Mouse (Mus musculus) hindbrain, embryonic 13.5 days (tissue): Measurements from ENCODE around the gene Nxpe3. TPM values are rescaled to one million over a fixed set of nuclear protein-coding genes. Genes with fewer than 3 reads are reported as not detected.

ENCODE experiments used
- ATAC-seq: fragments of 200-750 bp; cut with Nextera tagmentation; 2 replicates; pipeline ENCODE4 v1.8.0; 2017; ENCODE audit warnings: moderate TSS enrichment; ENCODE audit not compliant: low FRiP score
- H3K27ac ChIP-seq: fragments of 300-500 bp; sonication (generic); 2 replicates; pipeline ENCODE4 v1.5.1; 2015; ENCODE audit warnings: inconsistent platforms, mild to moderate bottlenecking, moderate library complexity
- H3K27me3 ChIP-seq: fragments of 300-500 bp; sonication (generic); 2 replicates; pipeline ENCODE4 v1.6.1; 2015; ENCODE audit warnings: mild to moderate bottlenecking, inconsistent platforms
- H3K36me3 ChIP-seq: fragments of 300-500 bp; sonication (generic); 2 replicates; pipeline ENCODE4 v1.6.1; 2015; ENCODE audit warnings: mild to moderate bottlenecking, inconsistent platforms
- H3K4me1 ChIP-seq: fragments of 300-500 bp; sonication (generic); replicated peaks from 2 replicates; pipeline ENCODE4 v1.6.1; 2015; ENCODE audit warnings: inconsistent platforms
- H3K4me2 ChIP-seq: fragments of 300-500 bp; sonication (generic); 2 replicates; pipeline ENCODE4 v1.6.1; 2015; ENCODE audit warnings: inconsistent platforms, mild to moderate bottlenecking, moderate library complexity
- H3K4me3 ChIP-seq: fragments of 300-500 bp; sonication (generic); 2 replicates; pipeline ENCODE4 v1.5.1; 2015; ENCODE audit warnings: mild to moderate bottlenecking, inconsistent platforms
- H3K9ac ChIP-seq: fragments of 300-500 bp; sonication (generic); 2 replicates; pipeline ENCODE4 v1.6.1; 2015; ENCODE audit warnings: mild to moderate bottlenecking, inconsistent platforms
- H3K9me3 ChIP-seq: fragments of 300-500 bp; sonication (generic); 2 replicates; pipeline ENCODE4 v1.6.1; 2016; ENCODE audit warnings: inconsistent platforms
- WGBS: fragments of 180-500 bp; shearing (Covaris S2); methylation state at CpG from one replicate; pipeline ENCODE4 v1.1.7; 2015; 5-methylcytosine and 5-hydroxymethylcytosine counted together
- polyA plus RNA-seq: library from polyadenylated mRNA; unstranded; fragments of >200 nt; fragmentation: Nextera tagmentation; extraction: Ambion mirVana; gene quantifications from 2 replicates; pipeline ENCODE4 v1.2.1, GENCODE M21; 2015

Nxpe3 gene
- polyA plus RNA-seq, 1 experiment from 2014 or later: 1.2 TPM

DNA sequence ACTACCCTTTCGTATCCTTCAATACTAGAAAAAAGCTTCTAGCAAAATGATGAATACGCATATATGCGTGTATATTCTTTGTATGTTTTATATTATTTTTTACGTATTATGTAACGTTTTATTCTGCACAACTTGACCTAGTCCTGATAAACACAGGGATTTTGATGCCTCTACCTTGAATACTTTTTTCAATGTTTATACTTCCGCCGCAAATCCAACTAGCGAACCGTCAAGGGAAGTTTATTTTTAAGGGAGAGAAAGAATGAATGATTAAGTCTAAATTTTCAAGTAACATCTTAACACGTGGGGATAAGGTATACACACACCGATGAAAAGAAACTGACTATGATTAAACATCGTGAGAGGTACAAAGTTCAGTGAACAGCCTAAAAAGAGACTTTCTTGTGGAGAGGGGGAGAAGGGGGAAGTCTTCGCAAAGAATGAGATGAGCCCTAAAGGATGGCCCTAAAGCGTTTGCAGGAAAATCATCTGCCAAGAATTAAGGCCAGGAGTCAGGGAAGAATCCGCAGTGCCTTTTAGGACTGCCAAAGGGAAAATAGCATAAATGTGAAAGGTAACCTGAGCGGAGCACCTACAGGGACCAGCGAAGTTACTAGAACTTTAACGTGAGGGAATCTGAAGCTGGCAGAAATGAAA lies 72.2 kb downstream of the Nxpe3 start:
- Histone ChIP-seq H3K4me1 (peaks cover 23% of the 10 kb centered on the region), H3K27me3 (peaks cover 19% of the 10 kb centered on the region), H3K9ac (no peak overlapping the region), H3K27ac (no peak overlapping the region), H3K36me3 (peaks cover 4% of the 10 kb centered on the region), H3K9me3 (no peaks in the 10 kb centered on the region), H3K4me2 (peak overlapping the region; percentile 92), H3K4me3 (peak overlapping the region; percentile 79)
- WGBS: 44% methylated on average over 18 of the region's 18 CpGs
- ATAC-seq: no peak

DNA sequence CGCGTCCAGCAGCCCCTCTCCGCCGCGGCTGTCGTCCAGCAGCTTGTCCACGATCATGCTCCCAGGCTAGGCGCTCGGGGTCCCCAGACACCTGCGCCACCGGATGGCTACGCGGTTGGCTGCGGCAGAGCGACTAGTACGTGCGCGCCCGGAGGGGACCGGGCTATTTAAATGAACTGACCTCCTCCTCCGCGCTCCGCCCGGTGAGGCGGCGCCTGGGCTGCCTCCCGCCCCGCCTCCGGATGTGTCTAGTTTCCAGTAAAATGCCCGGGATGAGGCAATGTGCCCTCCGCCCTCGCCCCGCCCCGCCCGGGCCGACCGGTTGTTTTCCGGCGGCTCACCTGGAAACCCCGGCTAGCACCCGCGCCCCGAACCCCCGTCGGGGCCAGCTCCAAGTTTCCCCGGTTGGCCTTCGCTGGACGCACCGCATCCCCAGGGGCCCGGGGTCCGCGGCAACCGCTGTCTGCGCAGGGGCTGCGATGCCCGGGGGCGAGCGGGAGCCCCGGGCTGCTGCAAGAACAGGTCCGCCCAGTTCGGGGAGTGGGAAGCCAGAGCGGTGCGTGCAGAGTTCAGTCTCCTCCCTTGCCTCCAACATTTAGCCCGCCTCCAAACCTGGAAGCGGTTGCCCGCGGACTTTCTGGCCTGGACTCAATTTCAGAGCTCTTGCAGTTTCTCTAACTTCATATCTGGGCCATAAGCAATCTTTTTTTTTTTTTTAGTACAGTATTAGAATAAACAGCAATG lies 72.9 kb downstream of the Nxpe3 start:
- Histone ChIP-seq H3K9ac (peak overlapping the region; percentile 87), H3K9me3 (no peaks in the 10 kb centered on the region), H3K4me1 (peaks cover 23% of the 10 kb centered on the region), H3K27ac (peak overlapping the region; percentile 77), H3K4me2 (peak overlapping the region; percentile 92), H3K36me3 (peaks cover 8% of the 10 kb centered on the region), H3K27me3 (peaks cover 19% of the 10 kb centered on the region), H3K4me3 (peak overlapping the region; percentile 79)
- peak; percentile 94 for ATAC-seq
- under 1% methylated on average over 67 of the region's 67 CpGs for WGBS

- ATAC-seq: peak; percentile 69
Observed at GRCm38 (mm10) chr16:55821571-55821981, 73.5 kb downstream of the Nxpe3 start.

DNA sequence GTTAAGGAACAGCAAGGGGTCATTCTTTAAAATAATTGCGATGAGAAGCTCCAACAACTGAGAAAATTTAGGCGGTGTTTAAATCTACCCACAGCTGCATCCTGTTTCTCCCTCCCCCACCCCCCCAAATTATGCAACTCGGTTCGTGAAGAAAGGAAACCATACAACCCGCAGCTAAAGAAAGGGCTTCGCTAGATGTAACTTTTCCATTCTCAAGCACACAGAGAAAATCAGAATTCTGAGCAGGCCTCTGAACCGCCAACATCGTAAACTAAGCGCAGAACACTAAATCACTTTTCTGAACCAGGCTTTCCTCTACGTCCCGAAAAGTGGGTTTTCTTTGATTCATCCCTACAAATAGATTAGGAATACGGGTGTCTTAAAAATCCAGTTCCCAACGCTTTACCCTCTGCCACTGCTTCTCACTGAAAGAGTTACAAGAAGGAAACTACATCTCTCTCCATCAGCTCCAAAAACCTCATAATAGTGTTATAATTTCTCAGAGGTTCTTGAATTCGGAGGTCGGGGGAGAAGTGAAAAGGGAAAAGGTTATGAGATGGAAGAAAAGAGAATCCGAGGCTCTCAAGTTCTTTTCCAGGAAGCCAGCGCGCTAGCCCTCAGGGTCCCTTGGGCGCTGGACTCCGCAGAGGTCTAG lies 74.0 kb downstream of the Nxpe3 start:
- 16% methylated on average over 20 of the region's 20 CpGs for WGBS
- ATAC-seq: no peak
- Histone ChIP-seq H3K9ac (peak overlapping the region; percentile 87), H3K9me3 (no peaks in the 10 kb centered on the region), H3K4me2 (peak overlapping the region; percentile 92), H3K27me3 (peaks cover 19% of the 10 kb centered on the region), H3K4me3 (peak overlapping the region; percentile 79), H3K27ac (no peak overlapping the region), H3K36me3 (peaks cover 15% of the 10 kb centered on the region), H3K4me1 (peaks cover 23% of the 10 kb centered on the region)

More at GRCm38 (mm10) chr16:55821571-55821981, 73.5 kb downstream of the Nxpe3 start:
- H3K36me3 ChIP-seq: peaks cover 10% of the 10 kb centered on the region
- no peaks in the 10 kb centered on the region for H3K9me3 ChIP-seq
- H3K4me2 ChIP-seq: peak overlapping the region; percentile 92
- peaks cover 23% of the 10 kb centered on the region for H3K4me1 ChIP-seq
- peak overlapping the region; percentile 79 for H3K4me3 ChIP-seq
- H3K27ac ChIP-seq: 0 out of 2 replicates have a peak overlapping the region, but pooled peaks have one; percentile 30
- H3K27me3 ChIP-seq: peaks cover 19% of the 10 kb centered on the region
- 0% methylated on average over 37 of the region's 40 CpGs for WGBS
- peak overlapping the region; percentile 87 for H3K9ac ChIP-seq

- Histone ChIP-seq H3K4me2 (peak overlapping the region; percentile 92), H3K4me1 (peaks cover 23% of the 10 kb centered on the region), H3K9ac (no peak overlapping the region), H3K36me3 (peaks cover 22% of the 10 kb centered on the region), H3K27me3 (peaks cover 19% of the 10 kb centered on the region), H3K4me3 (peak overlapping the region; percentile 79), H3K9me3 (no peaks in the 10 kb centered on the region), H3K27ac (no peak overlapping the region)
- no peak for ATAC-seq
- 62% methylated on average over 13 of the region's 13 CpGs for WGBS
Observed at GRCm38 (mm10) chr16:55820161-55820915, 74.7 kb downstream of the Nxpe3 start.

DNA sequence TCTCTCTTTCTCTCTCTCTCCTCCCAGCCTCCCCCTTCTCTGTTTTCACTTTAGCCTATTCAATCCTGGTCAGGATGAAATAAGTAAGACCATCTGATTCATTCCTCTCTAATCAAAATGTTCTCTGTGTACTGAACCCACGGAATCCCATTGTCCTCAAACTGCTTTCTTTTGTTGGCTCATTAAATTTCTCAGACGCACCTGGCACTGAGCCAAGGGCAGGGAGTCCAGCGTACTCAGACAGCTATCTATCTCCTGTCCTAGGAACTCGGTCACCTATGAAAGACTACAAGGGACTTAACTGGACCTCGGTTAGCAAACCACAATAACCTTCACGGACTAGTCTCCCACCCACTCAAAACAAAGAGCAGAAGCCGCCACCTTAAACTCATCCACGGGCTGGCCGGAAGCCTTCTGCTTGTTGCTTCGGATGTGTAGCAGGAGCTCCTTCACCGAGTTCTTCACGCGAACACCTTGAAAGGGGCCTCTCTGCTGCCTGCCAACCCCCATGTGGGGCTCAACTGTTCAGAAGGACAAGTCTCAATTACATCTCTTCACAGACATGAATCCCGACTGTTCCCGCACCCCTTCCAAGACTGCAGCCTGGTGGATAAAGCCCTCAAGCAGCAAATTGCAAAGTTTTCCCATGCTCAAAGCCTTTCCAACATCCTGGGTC lies 75.8 kb downstream of the Nxpe3 start:
- H3K4me1 ChIP-seq: peaks cover 23% of the 10 kb centered on the region
- ATAC-seq: no peak
- no peak overlapping the region for H3K4me3 ChIP-seq
- H3K9ac ChIP-seq: no peak overlapping the region
- no peak overlapping the region for H3K27ac ChIP-seq
- no peaks in the 10 kb centered on the region for H3K9me3 ChIP-seq
- 65% methylated on average over 15 of the region's 15 CpGs for WGBS
- peak overlapping the region; percentile 11 for H3K4me2 ChIP-seq
- H3K36me3 ChIP-seq: peaks cover 30% of the 10 kb centered on the region
- peaks cover 19% of the 10 kb centered on the region for H3K27me3 ChIP-seq

- no peak for ATAC-seq
- H3K9me3 ChIP-seq: no peaks in the 10 kb centered on the region
- 97% methylated on average over 28 of the region's 28 CpGs for WGBS
Observed at GRCm38 (mm10) chr16:55817717-55818515, 77.2 kb downstream of the Nxpe3 start.

GRCm38 (mm10) chr16:55816202-55816941 lies 78.7 kb downstream of the Nxpe3 start:
- Histone ChIP-seq H3K4me1 (peaks cover 20% of the 10 kb centered on the region), H3K36me3 (peaks cover 46% of the 10 kb centered on the region), H3K27ac (no peak overlapping the region), H3K9ac (no peak overlapping the region), H3K4me3 (no peak overlapping the region), H3K4me2 (no peak overlapping the region), H3K9me3 (no peaks in the 10 kb centered on the region), H3K27me3 (0 out of 2 replicates have a peak, but pooled peaks cover 6% of the 10 kb centered on the region)
- no peak for ATAC-seq
- WGBS: 95% methylated on average over 13 of the region's 13 CpGs

More at GRCm38 (mm10) chr16:55817717-55818515, 77.2 kb downstream of the Nxpe3 start:
- Histone ChIP-seq H3K4me1 (peaks cover 21% of the 10 kb centered on the region), H3K9ac (no peak overlapping the region), H3K36me3 (peaks cover 41% of the 10 kb centered on the region), H3K4me2 (no peak overlapping the region), H3K27me3 (0 out of 2 replicates have a peak, but pooled peaks cover 6% of the 10 kb centered on the region), H3K27ac (no peak overlapping the region), H3K4me3 (no peak overlapping the region)

DNA sequence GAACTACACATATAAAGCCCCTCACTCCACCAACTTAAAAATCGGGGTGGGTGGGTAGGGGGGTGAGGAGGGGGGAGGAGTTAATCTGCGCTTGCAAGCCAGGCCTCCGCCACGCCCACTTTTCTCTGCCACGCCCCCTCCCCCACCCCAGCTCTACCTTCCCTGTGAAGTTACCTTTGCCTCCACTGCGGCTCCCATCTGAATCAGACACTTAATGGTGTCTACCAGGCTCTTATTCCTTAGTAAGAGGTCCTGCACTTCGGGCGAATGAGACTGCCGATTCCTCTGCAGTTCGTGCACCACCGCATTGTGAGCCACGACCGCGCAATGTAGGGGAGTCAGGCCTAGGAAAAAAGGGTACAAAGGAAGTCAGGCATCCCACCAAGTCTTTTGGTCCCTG lies 79.6 kb downstream of the Nxpe3 start:
- 86% methylated on average over 14 of the region's 14 CpGs for WGBS
- no peaks in the 10 kb centered on the region for H3K9me3 ChIP-seq
- H3K4me1 ChIP-seq: peaks cover 14% of the 10 kb centered on the region
- no peak overlapping the region for H3K4me3 ChIP-seq
- H3K27me3 ChIP-seq: 0 out of 2 replicates have a peak, but pooled peaks cover 1% of the 10 kb centered on the region
- H3K9ac ChIP-seq: no peak overlapping the region
- H3K36me3 ChIP-seq: peaks cover 49% of the 10 kb centered on the region
- no peak overlapping the region for H3K27ac ChIP-seq
- ATAC-seq: no peak
- H3K4me2 ChIP-seq: no peak overlapping the region

GRCm38 (mm10) chr16:55814686-55815085 lies 80.4 kb downstream of the Nxpe3 start:
- no peaks in the 10 kb centered on the region for H3K27me3 ChIP-seq
- peaks cover 50% of the 10 kb centered on the region for H3K36me3 ChIP-seq
- peaks cover 11% of the 10 kb centered on the region for H3K4me1 ChIP-seq
- 96% methylated on average over 6 of the region's 6 CpGs for WGBS
- H3K4me2 ChIP-seq: no peak overlapping the region
- H3K27ac ChIP-seq: no peak overlapping the region
- H3K4me3 ChIP-seq: no peak overlapping the region
- no peak overlapping the region for H3K9ac ChIP-seq
- no peak for ATAC-seq
- no peaks in the 10 kb centered on the region for H3K9me3 ChIP-seq
